Mouse (Mus musculus) thymus, adult 2 months (tissue): ENCODE measurements around the gene Snrpg.

ENCODE experiments used
- CTCF ChIP-seq: fragments of 200-500 bp; IDR thresholded peaks from 2 replicates; pipeline ENCODE4 v1.5.1; 2012; ENCODE audit warnings: mild to moderate bottlenecking, control low read depth, low read length, moderate library complexity, borderline replicate concordance; ENCODE audit not compliant: control insufficient read depth, poor library complexity, insufficient read depth; ENCODE audit errors: extremely low read depth
- POLR2A ChIP-seq: fragments of 200-500 bp; IDR thresholded peaks from 2 replicates; pipeline ENCODE4 v1.6.1; 2012; ENCODE audit warnings: mild to moderate bottlenecking, low read length, control low read depth, moderate library complexity; ENCODE audit not compliant: control insufficient read depth, poor library complexity, insufficient read depth; ENCODE audit errors: extremely low read depth

DNA sequence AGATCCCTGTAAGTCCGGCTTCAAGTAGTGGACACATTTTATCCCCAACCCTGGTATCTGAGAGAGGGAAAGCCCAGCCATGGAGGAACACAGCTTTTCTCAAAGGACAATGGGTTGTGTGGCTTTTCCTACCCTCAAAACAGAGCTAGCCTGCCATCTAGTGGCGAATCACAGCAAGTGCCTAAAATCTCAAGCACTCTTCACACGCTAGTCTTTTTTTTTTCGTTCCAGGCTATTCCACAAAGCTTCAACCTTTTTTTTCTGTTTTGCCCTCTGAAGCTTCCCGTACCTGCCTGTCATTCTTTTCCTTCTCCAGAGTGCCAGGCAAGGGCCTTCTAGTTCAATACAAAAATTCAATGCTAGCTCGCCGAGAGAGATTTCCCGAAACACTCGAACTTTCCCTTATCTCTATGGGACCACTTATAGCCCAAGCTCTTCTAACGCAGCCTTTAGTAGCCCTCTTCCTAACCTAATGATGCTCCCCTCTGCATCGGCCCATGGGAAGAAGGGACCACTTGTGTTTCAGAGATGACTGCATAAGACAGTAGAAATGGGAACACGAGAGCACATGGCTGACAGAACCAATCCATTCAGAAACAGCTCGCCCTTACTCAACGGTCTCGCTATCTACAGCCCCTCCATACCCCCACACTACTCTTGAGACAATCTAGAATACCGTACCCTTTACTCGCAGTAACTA, 6.5 kb upstream of the Snrpg start:
- TF ChIP-seq POLR2A = no peak
- no peak for TF ChIP-seq CTCF
